Mouse (Mus musculus): ENCODE results near the gene R3hcc1l. TPM values are rescaled to one million over a fixed set of nuclear protein-coding genes. Genes with fewer than 3 reads are reported as not detected.

The R3hcc1l gene
- polyA plus RNA-seq, 1 experiment from 2014 or later: 21.4 TPM

- Histone ChIP-seq H3K4me2 (replicated peaks) (no peak overlapping the region), H3K27ac (no peak overlapping the region), H3K4me1 (replicated peaks) (no peaks in the 10 kb centered on the region), H3K36me3 (peaks cover 9% of the 10 kb centered on the region; the same call in 1 of the 2 replicates), H3K9me3 (no peaks in the 10 kb centered on the region), H3K4me3 (replicated peaks) (no peak overlapping the region), H3K9ac (no peak overlapping the region), H3K27me3 (replicated peaks) (no peaks in the 10 kb centered on the region)
- 94% methylated on average over 3 of the region's 3 CpGs for WGBS
- ATAC-seq: no peak
These were observed 44.4 kb downstream of the R3hcc1l start for GRCm38 (mm10) chr19:42562981-42563380.

GRCm38 (mm10) chr19:42563726-42564270 is 45.2 kb downstream of the R3hcc1l start:
- H3K9ac ChIP-seq: no peak overlapping the region
- no peak overlapping the region for H3K27ac ChIP-seq
- peaks cover 9% of the 10 kb centered on the region; the same call in 1 of the 2 replicates for H3K36me3 ChIP-seq
- H3K4me3 ChIP-seq (replicated peaks): no peak overlapping the region
- no peaks in the 10 kb centered on the region for H3K4me1 ChIP-seq (replicated peaks)
- no peak for ATAC-seq
- no peak overlapping the region for H3K4me2 ChIP-seq (replicated peaks)
- H3K27me3 ChIP-seq (replicated peaks): no peaks in the 10 kb centered on the region
- no peaks in the 10 kb centered on the region for H3K9me3 ChIP-seq
- WGBS: 90% methylated on average over 3 of the region's 3 CpGs

GRCm38 (mm10) chr19:42566283-42567019 is 47.9 kb downstream of the R3hcc1l start:
- no peaks in the 10 kb centered on the region for H3K27me3 ChIP-seq (replicated peaks)
- H3K27ac ChIP-seq: no peak overlapping the region
- H3K9me3 ChIP-seq: no peaks in the 10 kb centered on the region
- no peak overlapping the region for H3K4me2 ChIP-seq (replicated peaks)
- no peak overlapping the region for H3K9ac ChIP-seq
- WGBS: 88% methylated on average over 4 of the region's 4 CpGs
- no peak overlapping the region for H3K4me3 ChIP-seq (replicated peaks)
- no peak for ATAC-seq
- H3K36me3 ChIP-seq: peaks cover 9% of the 10 kb centered on the region; the same call in 1 of the 2 replicates
- H3K4me1 ChIP-seq (replicated peaks): no peaks in the 10 kb centered on the region

GRCm38 (mm10) chr19:42567020-42567419 is 48.5 kb downstream of the R3hcc1l start:
- Histone ChIP-seq H3K9me3 (no peaks in the 10 kb centered on the region), H3K9ac (no peak overlapping the region)
- ATAC-seq: no peak

GRCm38 (mm10) chr19:42569076-42569475 is 50.5 kb downstream of the R3hcc1l start:
- no peaks in the 10 kb centered on the region for H3K27me3 ChIP-seq (replicated peaks)
- H3K27ac ChIP-seq: no peak overlapping the region
- 73% methylated on average over 2 of the region's 2 CpGs for WGBS
- no peak overlapping the region for H3K9ac ChIP-seq
- no peak for ATAC-seq
- no peak overlapping the region for H3K4me2 ChIP-seq (replicated peaks)
- no peaks in the 10 kb centered on the region for H3K9me3 ChIP-seq
- H3K36me3 ChIP-seq: no peaks in the 10 kb centered on the region
- H3K4me1 ChIP-seq (replicated peaks): no peaks in the 10 kb centered on the region
- no peak overlapping the region for H3K4me3 ChIP-seq (replicated peaks)

More at GRCm38 (mm10) chr19:42567020-42567419, 48.5 kb downstream of the R3hcc1l start:
- no peak overlapping the region for H3K4me2 ChIP-seq (replicated peaks)
- H3K27ac ChIP-seq: no peak overlapping the region
- no peaks in the 10 kb centered on the region for H3K4me1 ChIP-seq (replicated peaks)
- peaks cover 9% of the 10 kb centered on the region; the same call in 1 of the 2 replicates for H3K36me3 ChIP-seq
- no peak overlapping the region for H3K4me3 ChIP-seq (replicated peaks)
- no peaks in the 10 kb centered on the region for H3K27me3 ChIP-seq (replicated peaks)

- Histone ChIP-seq H3K36me3 (no peaks in the 10 kb centered on the region), H3K9ac (no peak overlapping the region), H3K4me3 (replicated peaks) (no peak overlapping the region), H3K4me1 (replicated peaks) (no peaks in the 10 kb centered on the region), H3K4me2 (replicated peaks) (no peak overlapping the region), H3K27ac (no peak overlapping the region), H3K27me3 (replicated peaks) (no peaks in the 10 kb centered on the region), H3K9me3 (no peaks in the 10 kb centered on the region)
- WGBS: 85% methylated on average over 4 of the region's 4 CpGs
- ATAC-seq: no peak
These were observed 52.7 kb downstream of the R3hcc1l start for GRCm38 (mm10) chr19:42571291-42571690.

- Histone ChIP-seq H3K9ac (no peak overlapping the region), H3K4me3 (replicated peaks) (no peak overlapping the region), H3K9me3 (no peaks in the 10 kb centered on the region), H3K36me3 (no peaks in the 10 kb centered on the region), H3K27ac (no peak overlapping the region), H3K4me2 (replicated peaks) (no peak overlapping the region), H3K4me1 (replicated peaks) (no peaks in the 10 kb centered on the region), H3K27me3 (replicated peaks) (no peaks in the 10 kb centered on the region)
- 79% methylated on average over 2 of the region's 2 CpGs for WGBS
- no peak for ATAC-seq
These were observed 56.8 kb downstream of the R3hcc1l start for GRCm38 (mm10) chr19:42575317-42575716.

GRCm38 (mm10) chr19:42576856-42577255 is 58.3 kb downstream of the R3hcc1l start:
- no peak for ATAC-seq
- Histone ChIP-seq H3K9me3 (no peaks in the 10 kb centered on the region), H3K4me1 (replicated peaks) (no peaks in the 10 kb centered on the region), H3K27me3 (replicated peaks) (no peaks in the 10 kb centered on the region), H3K9ac (no peak overlapping the region), H3K36me3 (no peaks in the 10 kb centered on the region), H3K4me2 (replicated peaks) (no peak overlapping the region), H3K4me3 (replicated peaks) (no peak overlapping the region), H3K27ac (no peak overlapping the region)
- 100% methylated on average over 1 of the region's 1 CpGs for WGBS

- Histone ChIP-seq H3K27me3 (replicated peaks) (no peaks in the 10 kb centered on the region), H3K9me3 (no peaks in the 10 kb centered on the region), H3K36me3 (peaks cover 10% of the 10 kb centered on the region), H3K9ac (no peak overlapping the region), H3K27ac (no peak overlapping the region), H3K4me1 (replicated peaks) (no peaks in the 10 kb centered on the region), H3K4me2 (replicated peaks) (no peak overlapping the region), H3K4me3 (replicated peaks) (no peak overlapping the region)
- 72% methylated on average over 4 of the region's 4 CpGs for WGBS
- ATAC-seq: no peak
These were observed 60.1 kb downstream of the R3hcc1l start for GRCm38 (mm10) chr19:42578631-42579030.

GRCm38 (mm10) chr19:42580701-42581100 is 62.1 kb downstream of the R3hcc1l start:
- no peaks in the 10 kb centered on the region for H3K4me1 ChIP-seq (replicated peaks)
- H3K9ac ChIP-seq: no peak overlapping the region
- H3K36me3 ChIP-seq: peaks cover 11% of the 10 kb centered on the region
- no peak for ATAC-seq
- no peak overlapping the region for H3K27ac ChIP-seq
- WGBS: 43% methylated on average over 4 of the region's 4 CpGs
- H3K4me3 ChIP-seq (replicated peaks): no peak overlapping the region
- H3K4me2 ChIP-seq (replicated peaks): no peak overlapping the region
- no peaks in the 10 kb centered on the region for H3K9me3 ChIP-seq
- no peaks in the 10 kb centered on the region for H3K27me3 ChIP-seq (replicated peaks)

GRCm38 (mm10) chr19:42582811-42583370 is 64.3 kb downstream of the R3hcc1l start:
- 0 out of 2 replicates have a peak, but pooled peaks cover 3% of the 10 kb centered on the region for H3K4me1 ChIP-seq (replicated peaks)
- H3K4me2 ChIP-seq (replicated peaks): no peak overlapping the region
- no peaks in the 10 kb centered on the region for H3K9me3 ChIP-seq
- ATAC-seq: no peak
- no peaks in the 10 kb centered on the region for H3K27me3 ChIP-seq (replicated peaks)
- H3K9ac ChIP-seq: no peak overlapping the region
- no peak overlapping the region for H3K4me3 ChIP-seq (replicated peaks)
- WGBS: 89% methylated on average over 13 of the region's 13 CpGs
- H3K27ac ChIP-seq: no peak overlapping the region
- H3K36me3 ChIP-seq: peaks cover 11% of the 10 kb centered on the region

GRCm38 (mm10) chr19:42583677-42584076 is 65.1 kb downstream of the R3hcc1l start:
- 0 out of 2 replicates have a peak, but pooled peaks cover 6% of the 10 kb centered on the region for H3K4me1 ChIP-seq (replicated peaks)
- 85% methylated on average over 5 of the region's 5 CpGs for WGBS
- H3K9ac ChIP-seq: no peak overlapping the region
- H3K4me2 ChIP-seq (replicated peaks): no peak overlapping the region
- ATAC-seq: no peak
- peaks cover 11% of the 10 kb centered on the region for H3K36me3 ChIP-seq
- H3K27me3 ChIP-seq (replicated peaks): no peaks in the 10 kb centered on the region
- H3K9me3 ChIP-seq: no peaks in the 10 kb centered on the region
- no peak overlapping the region for H3K27ac ChIP-seq
- H3K4me3 ChIP-seq (replicated peaks): no peak overlapping the region
